Mouse (Mus musculus) MEL (cell line): ENCODE results near the gene Tob2.

Experiments
- BHLHE40 ChIP-seq: IDR thresholded peaks from 2 replicates; pipeline ENCODE4 v1.6.1; 2012; ENCODE audit warnings: low read depth, mild to moderate bottlenecking, inconsistent platforms, low read length, improper control_type of control experiment, borderline replicate concordance
- CHD1 ChIP-seq: IDR thresholded peaks from 2 replicates; pipeline ENCODE4 v1.6.1; 2012; ENCODE audit warnings: low read depth, mild to moderate bottlenecking, inconsistent platforms, low read length, improper control_type of control experiment
- CTCF ChIP-seq, 3 experiments: IDR thresholded peaks in 2 of 3; conservative IDR thresholded peaks in 1 of 3; 2 replicates each; pipeline ENCODE4 v1.5.1; 2011 to 2012; ENCODE audit warnings: low read length in 3 of 3, low read depth in 2 of 3, mild to moderate bottlenecking in 2 of 3, improper control_type of control experiment in 1 of 3, inconsistent platforms in 1 of 3, mixed read lengths in 1 of 3, moderate library complexity in 1 of 3; ENCODE audit not compliant: control insufficient read depth in 1 of 3, insufficient read depth in 1 of 3, poor library complexity in 1 of 3, severe bottlenecking in 1 of 3
- GABPA ChIP-seq: IDR thresholded peaks from 2 replicates; pipeline ENCODE4 v1.6.1; 2012; ENCODE audit warnings: low read depth, mild to moderate bottlenecking, inconsistent platforms, low read length, improper control_type of control experiment, moderate library complexity
- MAFK ChIP-seq: IDR thresholded peaks from 2 replicates; pipeline ENCODE4 v1.6.1; 2011; ENCODE audit warnings: low read depth, mild to moderate bottlenecking, low read length, improper control_type of control experiment, borderline replicate concordance
- MAZ ChIP-seq: IDR thresholded peaks from 2 replicates; pipeline ENCODE4 v1.6.1; 2012; ENCODE audit warnings: low read depth, mild to moderate bottlenecking, inconsistent platforms, low read length, improper control_type of control experiment
- MYC ChIP-seq: IDR thresholded peaks from 2 replicates; pipeline ENCODE4 v1.6.1; 2011; ENCODE audit warnings: low read depth, mild to moderate bottlenecking, low read length, improper control_type of control experiment, moderate library complexity
- NRF1 ChIP-seq: IDR thresholded peaks from 2 replicates; pipeline ENCODE4 v1.6.1; 2014; ENCODE audit warnings: low read depth, mild to moderate bottlenecking, inconsistent platforms, low read length, improper control_type of control experiment, moderate library complexity; ENCODE audit not compliant: poor library complexity, insufficient read depth, severe bottlenecking
- POLR2A ChIP-seq, 2 experiments: IDR thresholded peaks; 2 replicates each; pipeline ENCODE4 v1.6.1; 2011 to 2012; ENCODE audit warnings: low read length in 2 of 2, mild to moderate bottlenecking in 2 of 2, control low read depth in 1 of 2, improper control_type of control experiment in 1 of 2, low read depth in 1 of 2, moderate library complexity in 1 of 2; ENCODE audit not compliant: control insufficient read depth in 1 of 2, insufficient read depth in 1 of 2, poor library complexity in 1 of 2
- TAL1 ChIP-seq: IDR thresholded peaks from 2 replicates; pipeline ENCODE4 v1.6.1; 2012; ENCODE audit warnings: mild to moderate bottlenecking, inconsistent platforms, low read length, moderate library complexity, mixed read lengths
- USF1 ChIP-seq: IDR thresholded peaks from 2 replicates; pipeline ENCODE4 v1.6.1; 2014; ENCODE audit warnings: low read depth, mild to moderate bottlenecking, inconsistent platforms, low read length, improper control_type of control experiment, moderate library complexity
- ZKSCAN1 ChIP-seq: IDR thresholded peaks from 2 replicates; pipeline ENCODE4 v1.6.1; 2012; ENCODE audit warnings: low read depth, mild to moderate bottlenecking, inconsistent platforms, low read length, improper control_type of control experiment, moderate library complexity
- ZMIZ1 ChIP-seq: IDR thresholded peaks from 2 replicates; pipeline ENCODE4 v1.6.1; 2012; ENCODE audit warnings: low read depth, mild to moderate bottlenecking, inconsistent platforms, low read length, improper control_type of control experiment, moderate library complexity

DNA sequence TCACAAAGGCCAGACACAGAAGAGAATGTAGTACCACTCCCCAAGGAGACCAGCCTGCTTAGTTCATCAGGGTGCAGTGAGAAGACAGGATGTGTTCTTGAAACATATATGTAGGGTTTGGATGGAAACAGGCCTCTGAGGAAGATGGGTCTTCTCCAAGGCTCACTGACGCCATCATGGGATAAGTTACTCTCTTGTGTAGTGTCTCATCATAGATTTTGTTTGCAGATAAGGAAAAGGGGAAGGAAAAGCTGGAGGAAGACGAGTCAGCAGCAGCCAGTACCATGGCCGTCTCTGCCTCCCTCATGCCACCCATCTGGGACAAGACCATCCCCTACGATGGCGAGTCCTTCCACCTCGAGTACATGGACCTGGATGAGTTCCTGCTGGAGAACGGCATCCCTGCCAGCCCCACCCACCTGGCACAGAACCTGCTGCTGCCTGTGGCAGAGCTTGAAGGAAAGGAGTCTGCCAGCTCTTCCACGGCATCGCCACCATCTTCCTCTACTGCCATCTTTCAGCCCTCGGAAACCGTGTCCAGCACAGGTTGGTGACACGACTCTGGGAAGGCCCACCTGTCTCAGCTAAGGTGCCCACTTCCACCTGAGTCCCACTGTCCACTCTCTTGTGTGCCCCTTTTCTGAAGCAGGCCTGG is 43.8 kb downstream of the Tob2 start:
- TF ChIP-seq BHLHE40 (no peak), ZMIZ1 (no peak), CTCF (IDR thresholded peaks at IDR 0.05 in 2 of 3, conservative IDR thresholded peaks at IDR 0.05 in 1 of 3; ENCODE audit: control insufficient read depth in 1 of 3, insufficient read depth in 1 of 3, low read depth in 2 of 3, low read length in 3 of 3, poor library complexity in 1 of 3, severe bottlenecking in 1 of 3) (no peak), POLR2A (IDR thresholded peaks at IDR 0.05; ENCODE audit: control insufficient read depth in 1 of 2, insufficient read depth in 1 of 2, low read depth in 1 of 2, low read length in 2 of 2, poor library complexity in 1 of 2) (no peak), ZKSCAN1 (no peak), MYC (no peak), NRF1 (no peak), GABPA (no peak), TAL1 (no peak), MAFK (no peak), CHD1 (no peak), MAZ (no peak), USF1 (no peak)
